ENCODE assay signal across 29 mouse cellular contexts in genomic region chr2:131801212-131801611, GRCm38 (mm10). TPM values are rescaled to one million over a fixed set of nuclear protein-coding genes. Genes with fewer than 3 reads are reported as not detected.
DNase-seq lines count a peak whose midpoint lies in the region; ATAC-seq and TF ChIP-seq lines count a peak whose summit lies in the region.
"Had no signal": no experiment of that assay in that cellular context is flagged by ENCODE, and none has a peak within 500 bp of the region (broad histone marks: within the 10 kb centered on the region; RNA-seq: fewer than 3 reads in every experiment).

No protein-coding gene starts in this region.

- no peak overlapping the region for H3K27ac ChIP-seq in embryonic fibroblast, embryonic 13.5 days (ENCODE audit: insufficient read depth, low read length)
- H3K27ac ChIP-seq: embryonic facial prominence, embryonic 13.5 days; embryonic facial prominence, embryonic 15.5 days; forebrain, embryonic 13.5 days; forebrain, embryonic 15.5 days had no signal

- H3K27me3 ChIP-seq in megakaryocyte, embryonic 14.5 days (replicated peaks), result peaks cover 20% of the 10 kb centered on the region
- H3K27me3 ChIP-seq: embryonic facial prominence, embryonic 13.5 days; embryonic facial prominence, embryonic 15.5 days; forebrain, embryonic 13.5 days; forebrain, embryonic 15.5 days; Patski had no signal

- no peaks in the 10 kb centered on the region; the same call in 1 of the 2 replicates for H3K4me1 ChIP-seq in megakaryocyte, embryonic 14.5 days
- H3K4me1 ChIP-seq in embryonic fibroblast, embryonic 13.5 days (ENCODE audit: control insufficient read depth, insufficient read depth, low read length), result peaks cover 3% of the 10 kb centered on the region; the same call in 1 of the 2 replicates
- H3K4me1 ChIP-seq: embryonic facial prominence, embryonic 13.5 days; embryonic facial prominence, embryonic 15.5 days; forebrain, embryonic 13.5 days; forebrain, embryonic 15.5 days had no signal

- peaks cover 2% of the 10 kb centered on the region; the same call in 1 of the 2 replicates for H3K9me3 ChIP-seq in megakaryocyte, embryonic 14.5 days
- H3K9me3 ChIP-seq: embryonic facial prominence, embryonic 13.5 days; embryonic facial prominence, embryonic 15.5 days; forebrain, embryonic 13.5 days; forebrain, embryonic 15.5 days; G1E had no signal

- TF ChIP-seq POLR2A in embryonic fibroblast, embryonic 13.5 days (IDR thresholded peaks at IDR 0.05; ENCODE audit: low read depth, low read length), result no peak

- H3K4me3 ChIP-seq in megakaryocyte, embryonic 14.5 days (replicated peaks), result peak overlapping the region; percentile 66
- H3K4me3 ChIP-seq in embryonic fibroblast, embryonic 13.5 days (ENCODE audit: insufficient read depth, low read length), result no peak overlapping the region
- H3K4me3 ChIP-seq: embryonic facial prominence, embryonic 13.5 days; embryonic facial prominence, embryonic 15.5 days; forebrain, embryonic 13.5 days; forebrain, embryonic 15.5 days had no signal

- no peaks in the 10 kb centered on the region for H3K36me3 ChIP-seq in megakaryocyte, embryonic 14.5 days (replicated peaks; ENCODE audit: low read length)
- H3K36me3 ChIP-seq: embryonic facial prominence, embryonic 13.5 days; embryonic facial prominence, embryonic 15.5 days; forebrain, embryonic 15.5 days; G1E had no signal

- ATAC-seq in megakaryocyte, adult 5-6 weeks (ENCODE audit: poor library complexity, severe bottlenecking), result no peak
- no peak for ATAC-seq in cerebellum, adult (ENCODE audit: insufficient number of reproducible peaks, low FRiP score, low TSS enrichment)
- ATAC-seq: activated CD4-positive, CD25-positive, alpha-beta regulatory T cell, adult 4 months; forebrain, embryonic 13.5 days; forebrain, embryonic 15.5 days; forebrain, postnatal 0 days; Patski had no signal

- peak; percentile 72 for DNase-seq in R1 (ENCODE audit: low read depth, low spot score)
- DNase-seq in spleen, postnatal 10 days (ENCODE audit: low spot score in 2 of 2), result no peak
- DNase-seq: adrenal gland, adult 8-10 months; adrenal gland, postnatal 14 days; adrenal gland, postnatal 36 days; cerebellum, adult 11 months; cerebellum, adult 18-20 months; cerebellum, adult 8-10 months; cerebellum, adult 9-11 months; cerebellum, postnatal 14 days; cerebellum, postnatal 36 days; embryo, embryonic 11 days; forebrain, postnatal 0 days had no signal

- TF ChIP-seq CTCF in embryonic fibroblast, embryonic 13.5 days (IDR thresholded peaks at IDR 0.05; ENCODE audit: borderline replicate concordance, insufficient read depth, low read length), result peak; percentile 3; the same call in 1 of the 2 replicates

RNA-seq across cellular contexts. Expression of gene Erv3, which starts 58.3 kb away (rescaled TPM):
- not detected in 2 replicates for polyA plus RNA-seq in megakaryocyte, embryonic 14.5 days (2012; ENCODE audit: insufficient read depth, low replicate concordance)
- total RNA-seq in megakaryocyte, adult 5-6 weeks (2015), result not detected in 2 replicates
- total RNA-seq in megakaryocyte, adult 5-6 weeks (2017), result not detected in 2 replicates
- polyA plus RNA-seq in embryonic fibroblast, embryonic 13.5 days (2011; ENCODE audit: insufficient read length, low read depth, missing spikeins), result not detected in 2 replicates
- total RNA-seq: adrenal gland, adult 18-20 months; adrenal gland, adult 8-10 months; adrenal gland, postnatal 14 days; adrenal gland, postnatal 36 days; common myeloid progenitor, adult 5-6 weeks; forebrain, postnatal 0 days had no signal
- polyA plus RNA-seq: activated CD4-positive, CD25-positive, alpha-beta regulatory T cell, adult 4 months; C2C12; embryonic facial prominence, embryonic 11.5 days; embryonic facial prominence, embryonic 13.5 days; forebrain, embryonic 11.5 days; forebrain, embryonic 13.5 days; forebrain, embryonic 15.5 days; Patski had no signal
